Mouse (Mus musculus): Measurements from ENCODE around the gene Vmn1r46.
"Not testable (repeated sequence)": the region's sequence is repeated elsewhere in the genome, so short reads cannot be mapped to it uniquely, and the experiment has no call there.

The Vmn1r46 gene

GRCm38 (mm10) chr6:89969013-89969412 lies at the start of gene Vmn1r46:
TSS of gene Vmn1r46 (plus strand) at chr6:89969313.
- no peak for DNase-seq

- DNase-seq: not testable (repeated sequence)
These were observed 28.6 kb upstream of the Vmn1r46 start, which contains the start of gene Vmn1r45 for GRCm38 (mm10) chr6:89940498-89940897. TSS of gene Vmn1r45 (minus strand) at chr6:89940598.

DNA sequence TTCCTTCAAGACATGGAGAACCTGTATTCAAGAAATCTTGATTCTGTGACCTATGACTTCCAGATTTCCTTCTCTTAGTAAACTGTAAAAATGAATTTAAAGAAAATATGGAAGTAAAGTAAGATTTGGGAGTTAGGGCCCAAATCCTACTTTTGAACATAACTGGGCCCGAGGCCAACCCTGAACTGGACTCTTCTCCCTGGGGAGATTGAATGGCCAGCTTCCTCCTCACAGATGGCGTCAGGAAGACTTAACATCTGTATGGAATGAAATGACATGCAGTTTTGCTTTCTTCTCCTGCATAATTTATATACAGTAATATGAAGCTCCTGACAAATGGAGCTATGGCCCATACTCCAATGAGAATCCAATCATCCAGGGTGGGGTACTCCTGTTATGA lies 28.2 kb upstream of the Vmn1r46 start:
- no peak for DNase-seq

GRCm38 (mm10) chr6:89953556-89953955 lies 15.6 kb upstream of the Vmn1r46 start:
- DNase-seq: no peak

DNA sequence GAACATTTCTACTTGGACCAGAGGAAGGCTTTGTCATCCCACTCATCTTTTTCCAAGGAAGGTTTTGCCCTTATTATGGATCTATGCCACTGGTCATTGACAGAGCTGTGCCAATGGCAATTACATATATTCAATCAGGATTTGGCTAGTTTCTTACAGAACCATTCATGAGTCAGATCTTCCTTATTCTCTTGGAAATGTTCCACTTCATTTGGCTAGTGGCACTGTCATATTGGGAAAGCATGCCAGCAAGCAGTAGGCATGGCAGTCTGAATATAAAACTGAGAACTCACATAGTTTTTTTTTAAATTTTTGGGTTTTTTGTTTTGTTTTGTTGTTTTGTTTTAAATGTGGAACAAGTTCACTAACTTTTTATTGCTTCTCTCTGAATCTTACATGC lies 2.8 kb upstream of the Vmn1r46 start:
- DNase-seq: no peak

- no peak for DNase-seq
These were observed 16.9 kb downstream of the Vmn1r46 start for GRCm38 (mm10) chr6:89985989-89986388.

GRCm38 (mm10) chr6:90015847-90016246 lies 46.7 kb downstream of the Vmn1r46 start, which contains the start of gene Vmn1r47:
TSS of gene Vmn1r47 (plus strand) at chr6:90016147.
- not testable (repeated sequence) for DNase-seq

All from right cerebral cortex, postnatal 4 days (tissue).